8 mouse cellular contexts compared by ENCODE assay signal in genomic region chr1:74295456-74296171, GRCm38 (mm10). TPM values are rescaled to one million over a fixed set of nuclear protein-coding genes. Genes with fewer than 3 reads are reported as not detected.
DNase-seq lines count a peak whose midpoint lies in the region; ATAC-seq lines count a peak whose summit lies in the region.

No protein-coding gene starts in this region.

- H3K4me3 ChIP-seq in embryonic facial prominence, embryonic 10.5 days = peak overlapping the region; percentile 41
- H3K4me3 ChIP-seq in intestine, embryonic 15.5 days (replicated peaks) = peak overlapping the region; percentile 27

- ATAC-seq in intestine, embryonic 15.5 days = peak; percentile 92
- ATAC-seq in megakaryocyte progenitor cell, adult 5-6 weeks (replicated peaks; ENCODE audit: poor library complexity) = peak; percentile 94

- WGBS in embryonic facial prominence, embryonic 10.5 days = 16% methylated on average over 9 of the region's 9 CpGs
- 7% methylated on average over 9 of the region's 9 CpGs for WGBS in intestine, embryonic 15.5 days

- no peaks in the 10 kb centered on the region for H3K9me3 ChIP-seq in embryonic facial prominence, embryonic 10.5 days
- H3K9me3 ChIP-seq in intestine, embryonic 15.5 days = no peaks in the 10 kb centered on the region

- peak overlapping the region; percentile 68 for H3K4me2 ChIP-seq in intestine, embryonic 15.5 days (replicated peaks)

- DNase-seq in adrenal gland, postnatal 36 days = peak; percentile 90 to 94
- DNase-seq in embryonic facial prominence, embryonic 10.5 days (ENCODE audit: low spot score) = peak; percentile 81
- DNase-seq in gastrocnemius, postnatal 4 days (ENCODE audit: low spot score in 2 of 2) = peak; percentile 83 to 92
- DNase-seq in left cerebral cortex, postnatal 14 days (ENCODE audit: low spot score in 2 of 2) = peak; percentile 74 to 90
- peak; percentile 66 for DNase-seq in right cerebral cortex, postnatal 14 days
- no peak for DNase-seq in thymus, postnatal 14 days

- intact Hi-C loops in left cerebral cortex, postnatal 14 days (cut with DNase I) = no loop called here

- peaks cover 51% of the 10 kb centered on the region for H3K36me3 ChIP-seq in embryonic facial prominence, embryonic 10.5 days (replicated peaks)
- peaks cover 18% of the 10 kb centered on the region for H3K36me3 ChIP-seq in intestine, embryonic 15.5 days

- H3K27me3 ChIP-seq in embryonic facial prominence, embryonic 10.5 days (replicated peaks; ENCODE audit: low read depth, poor library complexity, severe bottlenecking) = no peaks in the 10 kb centered on the region
- H3K27me3 ChIP-seq in intestine, embryonic 15.5 days (replicated peaks) = no peaks in the 10 kb centered on the region

- H3K4me1 ChIP-seq in embryonic facial prominence, embryonic 10.5 days = peaks cover 36% of the 10 kb centered on the region
- peaks cover 67% of the 10 kb centered on the region for H3K4me1 ChIP-seq in intestine, embryonic 15.5 days (replicated peaks)

- peak overlapping the region; percentile 51 for H3K9ac ChIP-seq in intestine, embryonic 15.5 days

- peak overlapping the region; percentile 82 for H3K27ac ChIP-seq in embryonic facial prominence, embryonic 10.5 days (replicated peaks)
- H3K27ac ChIP-seq in intestine, embryonic 15.5 days = peak overlapping the region; percentile 100

RNA-seq across cellular contexts. Expression of gene Tmbim1, which starts 9.8 kb away (rescaled TPM):
- 100 to 1,000 TPM; 101 to 106 TPM for total RNA-seq in adrenal gland, postnatal 36 days (2021)
- 12.4 and 12.5 TPM in 2 replicates for polyA plus RNA-seq in embryonic facial prominence, embryonic 10.5 days (2016; fragmentation: Nextera tagmentation; extraction: Ambion mirVana)
- total RNA-seq in gastrocnemius, postnatal 4 days (2021) = 10 to 100 TPM; 63.2 to 68.6 TPM
- 54.9 and 64.3 TPM in 2 replicates for polyA plus RNA-seq in intestine, embryonic 15.5 days (2015; fragmentation: Nextera tagmentation; extraction: Ambion mirVana)
- total RNA-seq in left cerebral cortex, postnatal 14 days (2021) = 10 to 100 TPM; 16.3 to 17.8 TPM
- 13.6 and 13.8 TPM in 2 replicates for total RNA-seq in megakaryocyte progenitor cell, adult 5-6 weeks (2015)
- 14.0 and 18.4 TPM in 2 replicates for total RNA-seq in megakaryocyte progenitor cell, adult 5-6 weeks (2017)

RNA-seq across cellular contexts. Expression of gene Pnkd, which starts 10.9 kb away (rescaled TPM):
- total RNA-seq in adrenal gland, postnatal 36 days (2021) = 10 to 100 TPM; 72.5 to 80.8 TPM
- polyA plus RNA-seq in embryonic facial prominence, embryonic 10.5 days (2016; fragmentation: Nextera tagmentation; extraction: Ambion mirVana) = 108 and 109 TPM in 2 replicates
- 10 to 100 TPM; 83.8 to 91.1 TPM for total RNA-seq in gastrocnemius, postnatal 4 days (2021)
- 120 and 127 TPM in 2 replicates for polyA plus RNA-seq in intestine, embryonic 15.5 days (2015; fragmentation: Nextera tagmentation; extraction: Ambion mirVana)
- 100 to 1,000 TPM; 118 to 134 TPM for total RNA-seq in left cerebral cortex, postnatal 14 days (2021)
- 29.8 and 32.4 TPM in 2 replicates for total RNA-seq in megakaryocyte progenitor cell, adult 5-6 weeks (2015)
- total RNA-seq in megakaryocyte progenitor cell, adult 5-6 weeks (2017) = 11.2 and 21.6 TPM in 2 replicates

RNA-seq across cellular contexts. Expression of gene Aamp, which starts 11.1 kb away (rescaled TPM):
- 100 to 1,000 TPM; 174 to 190 TPM for total RNA-seq in adrenal gland, postnatal 36 days (2021)
- polyA plus RNA-seq in embryonic facial prominence, embryonic 10.5 days (2016; fragmentation: Nextera tagmentation; extraction: Ambion mirVana) = 259 and 262 TPM in 2 replicates
- total RNA-seq in gastrocnemius, postnatal 4 days (2021) = 100 to 1,000 TPM; 113 to 117 TPM
- polyA plus RNA-seq in intestine, embryonic 15.5 days (2015; fragmentation: Nextera tagmentation; extraction: Ambion mirVana) = 225 and 244 TPM in 2 replicates
- 100 to 1,000 TPM; 135 to 137 TPM for total RNA-seq in left cerebral cortex, postnatal 14 days (2021)
- total RNA-seq in megakaryocyte progenitor cell, adult 5-6 weeks (2015) = 45.3 and 49.7 TPM in 2 replicates
- total RNA-seq in megakaryocyte progenitor cell, adult 5-6 weeks (2017) = 98.1 and 104 TPM in 2 replicates

RNA-seq across cellular contexts. Expression of gene Gpbar1, which starts 17.3 kb away (rescaled TPM):
- total RNA-seq in adrenal gland, postnatal 36 days (2021) = not detected
- 0.41 and 0.70 TPM in 2 replicates for polyA plus RNA-seq in embryonic facial prominence, embryonic 10.5 days (2016; fragmentation: Nextera tagmentation; extraction: Ambion mirVana)
- not detected for total RNA-seq in gastrocnemius, postnatal 4 days (2021)
- polyA plus RNA-seq in intestine, embryonic 15.5 days (2015; fragmentation: Nextera tagmentation; extraction: Ambion mirVana) = 3.1 and 3.3 TPM in 2 replicates
- not detected for total RNA-seq in left cerebral cortex, postnatal 14 days (2021)
- 0.12 TPM in 1 of 2 replicates, not detected in the other for total RNA-seq in megakaryocyte progenitor cell, adult 5-6 weeks (2015)
- not detected in 2 replicates for total RNA-seq in megakaryocyte progenitor cell, adult 5-6 weeks (2017)

RNA-seq across cellular contexts. Expression of gene Arpc2, which starts 59.7 kb away (rescaled TPM):
- total RNA-seq in adrenal gland, postnatal 36 days (2021) = 100 to 1,000 TPM; 181 to 203 TPM
- 359 and 369 TPM in 2 replicates for polyA plus RNA-seq in embryonic facial prominence, embryonic 10.5 days (2016; fragmentation: Nextera tagmentation; extraction: Ambion mirVana)
- total RNA-seq in gastrocnemius, postnatal 4 days (2021) = 100 to 1,000 TPM; 140 to 145 TPM
- polyA plus RNA-seq in intestine, embryonic 15.5 days (2015; fragmentation: Nextera tagmentation; extraction: Ambion mirVana) = 518 and 584 TPM in 2 replicates
- 100 to 1,000 TPM; 281 to 300 TPM for total RNA-seq in left cerebral cortex, postnatal 14 days (2021)
- 802 and 912 TPM in 2 replicates for total RNA-seq in megakaryocyte progenitor cell, adult 5-6 weeks (2015)
- total RNA-seq in megakaryocyte progenitor cell, adult 5-6 weeks (2017) = 414 and 435 TPM in 2 replicates
